Mouse (Mus musculus): Measurements from ENCODE around the gene Suz12.
"Not testable (repeated sequence)": the region's sequence is repeated elsewhere in the genome, so short reads cannot be mapped to it uniquely, and the experiment has no call there.

Gene Suz12

GRCm38 (mm10) chr11:79992592-79993355 is at the start of gene Suz12:
Gene Suz12, plus strand, starts transcription at chr11:79993106.
- DNase-seq: peak; percentile 95

GRCm38 (mm10) chr11:79943136-79943535 is 49.8 kb upstream of the Suz12 start:
- no peak for DNase-seq

- DNase-seq: no peak
These were observed 49.3 kb upstream of the Suz12 start for GRCm38 (mm10) chr11:79943601-79944000.

- no peak for DNase-seq
These were observed 45.6 kb upstream of the Suz12 start for GRCm38 (mm10) chr11:79947265-79947664.

- DNase-seq: no peak
These were observed 31.4 kb upstream of the Suz12 start for GRCm38 (mm10) chr11:79961346-79962124.

- peak; percentile 99 for DNase-seq
These were observed 30.6 kb upstream of the Suz12 start, which contains the start of gene Utp6 for GRCm38 (mm10) chr11:79962125-79962876. Gene Utp6, minus strand, starts transcription at chr11:79962390.

- no peak for DNase-seq
These were observed 30.1 kb upstream of the Suz12 start for GRCm38 (mm10) chr11:79962877-79963183.

GRCm38 (mm10) chr11:79963212-79963974 is 29.5 kb upstream of the Suz12 start:
- DNase-seq: no peak

- DNase-seq: peak; percentile 14
These were observed 27.0 kb upstream of the Suz12 start for GRCm38 (mm10) chr11:79965896-79966295.

GRCm38 (mm10) chr11:79967752-79968151 is 25.2 kb upstream of the Suz12 start:
- no peak for DNase-seq

GRCm38 (mm10) chr11:79973133-79973532 is 19.8 kb upstream of the Suz12 start:
- no peak for DNase-seq

GRCm38 (mm10) chr11:79973626-79974476 is 19.1 kb upstream of the Suz12 start:
- peak; percentile 21 for DNase-seq

- no peak for DNase-seq
These were observed 17.5 kb upstream of the Suz12 start for GRCm38 (mm10) chr11:79975377-79975776.

GRCm38 (mm10) chr11:79976222-79976621 is 16.7 kb upstream of the Suz12 start:
- DNase-seq: no peak

- DNase-seq: not testable (repeated sequence)
These were observed 16.3 kb upstream of the Suz12 start for GRCm38 (mm10) chr11:79976645-79977044.

GRCm38 (mm10) chr11:79977061-79977460 is 15.8 kb upstream of the Suz12 start:
- not testable (repeated sequence) for DNase-seq

GRCm38 (mm10) chr11:79977747-79978146 is 15.2 kb upstream of the Suz12 start:
- not testable (repeated sequence) for DNase-seq

- DNase-seq: no peak
These were observed 6.0 kb upstream of the Suz12 start for GRCm38 (mm10) chr11:79986886-79987285.

- no peak for DNase-seq
These were observed 5.0 kb upstream of the Suz12 start for GRCm38 (mm10) chr11:79987896-79988295.

- no peak for DNase-seq
These were observed 2.8 kb upstream of the Suz12 start for GRCm38 (mm10) chr11:79990120-79990519.

GRCm38 (mm10) chr11:79991600-79991999 is 1.3 kb upstream of the Suz12 start:
- DNase-seq: no peak
